Mouse (Mus musculus) midbrain, embryonic 14.5 days (tissue): ENCODE measurements at regions not wholly inside any gene's neighbourhood (a gene's known extent, or its start where the extent isn't known, plus 50 kb on each side); places are given as distances from the start of the nearest gene placed in this dataset.

Source experiments
- ATAC-seq: fragments of 200-750 bp; cut with Nextera tagmentation; 2 replicates; pipeline ENCODE4 v1.8.0; 2017; ENCODE audit warnings: moderate number of reproducible peaks, moderate library complexity; ENCODE audit not compliant: low FRiP score, low TSS enrichment
- DNase-seq: peaks from one replicate; pipeline ENCODE4 v3.0.0-alpha.2; 2015
- H3K27ac ChIP-seq: fragments of 300-500 bp; sonication (generic); replicated peaks from 2 replicates; pipeline ENCODE4 v1.5.1; 2014; ENCODE audit warnings: mild to moderate bottlenecking, low read depth, low read length, moderate library complexity
- H3K27me3 ChIP-seq: fragments of 300-500 bp; sonication (generic); 2 replicates; pipeline ENCODE4 v1.6.1; 2014; ENCODE audit warnings: low read length, control low read depth, mixed read lengths; ENCODE audit not compliant: control insufficient read depth, insufficient read depth
- H3K36me3 ChIP-seq: fragments of 300-500 bp; sonication (generic); 2 replicates; pipeline ENCODE4 v1.6.1; 2014; ENCODE audit warnings: low read length, control low read depth; ENCODE audit not compliant: control insufficient read depth, insufficient read depth
- H3K4me1 ChIP-seq: fragments of 300-500 bp; sonication (generic); 2 replicates; pipeline ENCODE4 v1.6.1; 2014; ENCODE audit warnings: mild to moderate bottlenecking, antibody characterized with exemption, low read length, control low read depth; ENCODE audit not compliant: control insufficient read depth, insufficient read depth
- H3K4me2 ChIP-seq: fragments of 300-500 bp; sonication (generic); 2 replicates; pipeline ENCODE4 v1.6.1; 2014; ENCODE audit warnings: mild to moderate bottlenecking, low read length, moderate library complexity
- H3K4me3 ChIP-seq: fragments of 300-500 bp; sonication (generic); replicated peaks from 2 replicates; pipeline ENCODE4 v1.5.1; 2014; ENCODE audit warnings: low read depth, low read length
- H3K9ac ChIP-seq: fragments of 300-500 bp; sonication (generic); replicated peaks from 2 replicates; pipeline ENCODE4 v1.6.1; 2014; ENCODE audit warnings: mild to moderate bottlenecking, low read length, moderate library complexity
- H3K9me3 ChIP-seq: fragments of 300-500 bp; sonication (generic); 2 replicates; pipeline ENCODE4 v1.6.1; 2016; ENCODE audit warnings: low read length, control low read depth, mixed read lengths; ENCODE audit not compliant: control insufficient read depth
- WGBS: fragments of 180-500 bp; shearing (Covaris S2); extraction: QIAGEN DNeasy Blood & Tissue Kit; methylation state at CpG from one replicate; pipeline ENCODE4 v1.1.7; 2014; 5-methylcytosine and 5-hydroxymethylcytosine counted together

- no peaks in the 10 kb centered on the region for H3K27me3 ChIP-seq
- H3K4me2 ChIP-seq, result no peak overlapping the region
- H3K9me3 ChIP-seq, result no peaks in the 10 kb centered on the region
- no peaks in the 10 kb centered on the region for H3K36me3 ChIP-seq
- no peak overlapping the region for H3K27ac ChIP-seq
- H3K9ac ChIP-seq, result no peak overlapping the region
- no peaks in the 10 kb centered on the region for H3K4me1 ChIP-seq
- 15% methylated on average over 4 of the region's 4 CpGs for WGBS
- H3K4me3 ChIP-seq, result no peak overlapping the region
- DNase-seq (peak; percentile 38), ATAC-seq (peak; percentile 44; the same call in 1 of the 2 replicates)
Measured at GRCm38 (mm10) chr1:163477478-163478167, 74.2 kb upstream of the Gorab start.

GRCm38 (mm10) chr1:163461194-163461593, 57.7 kb upstream of the Gorab start:
- H3K9ac ChIP-seq, result no peak overlapping the region
- no peaks in the 10 kb centered on the region for H3K9me3 ChIP-seq
- H3K27ac ChIP-seq, result no peak overlapping the region
- 91% methylated on average over 13 of the region's 13 CpGs for WGBS
- H3K4me2 ChIP-seq, result no peak overlapping the region
- no peaks in the 10 kb centered on the region for H3K36me3 ChIP-seq
- no peaks in the 10 kb centered on the region for H3K27me3 ChIP-seq
- no peak overlapping the region for H3K4me3 ChIP-seq
- ATAC-seq (no peak), DNase-seq (no peak)
- no peaks in the 10 kb centered on the region for H3K4me1 ChIP-seq

- Histone ChIP-seq H3K4me1 (no peaks in the 10 kb centered on the region), H3K4me3 (no peak overlapping the region), H3K27ac (no peak overlapping the region), H3K9ac (no peak overlapping the region), H3K4me2 (no peak overlapping the region), H3K36me3 (no peaks in the 10 kb centered on the region), H3K27me3 (no peaks in the 10 kb centered on the region), H3K9me3 (no peaks in the 10 kb centered on the region)
- DNase-seq (no peak), ATAC-seq (peak; percentile 60; the same call in 1 of the 2 replicates)
- WGBS, result 94% methylated on average over 8 of the region's 8 CpGs
Measured at GRCm38 (mm10) chr1:163456366-163456765, 52.9 kb upstream of the Gorab start.
